Mouse (Mus musculus) cerebellum, adult 2 months (tissue): ENCODE measurements around the gene Sike1.

Experiments
- CTCF ChIP-seq: fragments of 200-500 bp; IDR thresholded peaks from 2 replicates; pipeline ENCODE4 v1.5.1; 2011; ENCODE audit warnings: low read depth, mild to moderate bottlenecking, control low read depth, low read length, moderate library complexity, borderline replicate concordance; ENCODE audit not compliant: insufficient read depth
- POLR2A ChIP-seq: fragments of 200-500 bp; IDR thresholded peaks from 2 replicates; pipeline ENCODE4 v1.6.1; 2011; ENCODE audit warnings: low read length, control low read depth, borderline replicate concordance; ENCODE audit not compliant: insufficient read depth

DNA sequence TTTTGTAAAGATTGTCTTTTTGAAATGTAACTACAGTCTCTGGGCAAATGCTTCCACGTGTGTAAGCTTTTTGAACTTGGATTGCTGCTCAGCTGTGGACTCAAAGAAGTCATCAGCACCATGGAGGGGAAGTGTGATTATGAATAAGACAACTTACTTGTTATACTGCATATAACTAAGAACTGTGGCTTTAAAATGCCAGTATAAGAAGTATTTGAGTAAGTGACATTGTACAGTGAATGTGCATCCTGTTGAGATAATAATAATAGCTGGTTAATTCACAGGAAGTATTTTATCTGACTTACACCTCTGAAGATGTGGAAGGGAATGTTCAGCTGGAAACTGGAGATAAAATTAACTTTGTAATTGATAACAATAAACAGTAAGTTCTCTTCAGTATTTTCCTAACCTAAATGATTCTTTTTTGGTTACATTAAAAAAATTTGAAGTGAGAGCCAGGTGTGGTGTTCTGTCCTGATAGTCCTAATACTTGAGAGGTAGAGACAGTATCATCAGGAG is 45.4 kb downstream of the Sike1 start:
- TF ChIP-seq CTCF (no peak), POLR2A (no peak)
